Mouse (Mus musculus) stomach, embryonic 16.5 days (tissue): ENCODE results near the gene Gm49486. TPM values are rescaled to one million over a fixed set of nuclear protein-coding genes. Genes with fewer than 3 reads are reported as not detected.

Experiments
- ATAC-seq: fragments of 200-750 bp; cut with Nextera tagmentation; 2 replicates; pipeline ENCODE4 v1.8.0; 2017; ENCODE audit warnings: moderate number of reproducible peaks, moderate TSS enrichment; ENCODE audit not compliant: insufficient read depth, low FRiP score
- H3K27ac ChIP-seq: fragments of 300-500 bp; sonication (generic); 2 replicates; pipeline ENCODE4 v1.5.1; 2014; ENCODE audit warnings: low read length
- H3K27me3 ChIP-seq: fragments of 300-500 bp; sonication (generic); 2 replicates; pipeline ENCODE4 v1.6.1; 2014; ENCODE audit warnings: low read length, control low read depth, mixed read lengths; ENCODE audit not compliant: control insufficient read depth, insufficient read depth
- H3K36me3 ChIP-seq: fragments of 300-500 bp; sonication (generic); 2 replicates; pipeline ENCODE4 v1.6.1; 2014; ENCODE audit warnings: low read length; ENCODE audit not compliant: control insufficient read depth, insufficient read depth
- H3K4me1 ChIP-seq: fragments of 300-500 bp; sonication (generic); 2 replicates; pipeline ENCODE4 v1.6.1; 2014; ENCODE audit warnings: low read length, control low read depth, mixed read lengths; ENCODE audit not compliant: control insufficient read depth, insufficient read depth
- H3K4me2 ChIP-seq: fragments of 300-500 bp; sonication (generic); 2 replicates; pipeline ENCODE4 v1.6.1; 2014; ENCODE audit warnings: low read depth, low read length, mixed read lengths
- H3K4me3 ChIP-seq: fragments of 300-500 bp; sonication (generic); replicated peaks from 2 replicates; pipeline ENCODE4 v1.5.1; 2014; ENCODE audit warnings: mild to moderate bottlenecking, low read length
- H3K9ac ChIP-seq: fragments of 300-500 bp; sonication (generic); 2 replicates; pipeline ENCODE4 v1.6.1; 2014; ENCODE audit warnings: low read length
- H3K9me3 ChIP-seq: fragments of 300-500 bp; sonication (generic); replicated peaks from 2 replicates; pipeline ENCODE4 v1.6.1; 2016; ENCODE audit warnings: low read length, control low read depth; ENCODE audit not compliant: control insufficient read depth
- WGBS: fragments of 180-500 bp; shearing (Covaris S2); extraction: QIAGEN DNeasy Blood & Tissue Kit; methylation state at CpG from one replicate; pipeline ENCODE4 v1.1.7; 2014; 5-methylcytosine and 5-hydroxymethylcytosine counted together
- polyA plus RNA-seq: library from polyadenylated mRNA; unstranded; fragments of >200 nt; fragmentation: Nextera tagmentation; extraction: Ambion mirVana; gene quantifications from 2 replicates; pipeline ENCODE4 v1.2.1, GENCODE M21; 2015

Gm49486 gene
- polyA plus RNA-seq, 1 experiment from 2014 or later, result 0.23 TPM

- H3K4me2 ChIP-seq, result peak overlapping the region; percentile 99
- no peaks in the 10 kb centered on the region for H3K36me3 ChIP-seq
- peaks cover 7% of the 10 kb centered on the region; the same call in 1 of the 2 replicates for H3K4me1 ChIP-seq
- no peak overlapping the region for H3K27ac ChIP-seq
- H3K9ac ChIP-seq, result peak overlapping the region; percentile 77
- under 1% methylated on average over 52 of the region's 62 CpGs for WGBS
- H3K4me3 ChIP-seq, result peak overlapping the region; percentile 63
- peaks cover 23% of the 10 kb centered on the region; the same call in 1 of the 2 replicates for H3K27me3 ChIP-seq
- no peaks in the 10 kb centered on the region for H3K9me3 ChIP-seq
- peak; percentile 49; the same call in 1 of the 2 replicates for ATAC-seq
These were observed 32.0 kb downstream of the Gm49486 start for GRCm38 (mm10) chr15:79261095-79261725.

- Histone ChIP-seq H3K27me3 (peaks cover 23% of the 10 kb centered on the region; the same call in 1 of the 2 replicates), H3K27ac (no peak overlapping the region), H3K36me3 (no peaks in the 10 kb centered on the region), H3K4me1 (peaks cover 7% of the 10 kb centered on the region; the same call in 1 of the 2 replicates), H3K9ac (peak overlapping the region; percentile 77), H3K4me3 (peak overlapping the region; percentile 63), H3K9me3 (no peaks in the 10 kb centered on the region), H3K4me2 (peak overlapping the region; percentile 99)
- peak; percentile 32; the same call in 1 of the 2 replicates for ATAC-seq
- WGBS, result under 1% methylated on average over 24 of the region's 28 CpGs
These were observed 32.6 kb downstream of the Gm49486 start for GRCm38 (mm10) chr15:79261757-79262156.

- ATAC-seq, result no peak
- no peak overlapping the region for H3K27ac ChIP-seq
- peaks cover 23% of the 10 kb centered on the region; the same call in 1 of the 2 replicates for H3K27me3 ChIP-seq
- H3K9ac ChIP-seq, result no peak overlapping the region
- WGBS, result 21% methylated on average over 13 of the region's 13 CpGs
- no peak overlapping the region for H3K4me3 ChIP-seq
- H3K9me3 ChIP-seq, result no peaks in the 10 kb centered on the region
- H3K36me3 ChIP-seq, result no peaks in the 10 kb centered on the region
- H3K4me1 ChIP-seq, result peaks cover 7% of the 10 kb centered on the region; the same call in 1 of the 2 replicates
- H3K4me2 ChIP-seq, result peak overlapping the region; percentile 99
These were observed 33.2 kb downstream of the Gm49486 start for GRCm38 (mm10) chr15:79262375-79262774.

- no peak overlapping the region for H3K4me2 ChIP-seq
- peaks cover 7% of the 10 kb centered on the region; the same call in 1 of the 2 replicates for H3K4me1 ChIP-seq
- peaks cover 23% of the 10 kb centered on the region; the same call in 1 of the 2 replicates for H3K27me3 ChIP-seq
- 91% methylated on average over 3 of the region's 3 CpGs for WGBS
- no peak overlapping the region for H3K27ac ChIP-seq
- H3K4me3 ChIP-seq, result no peak overlapping the region
- ATAC-seq, result no peak
- H3K36me3 ChIP-seq, result no peaks in the 10 kb centered on the region
- H3K9me3 ChIP-seq, result no peaks in the 10 kb centered on the region
- no peak overlapping the region for H3K9ac ChIP-seq
These were observed 33.7 kb downstream of the Gm49486 start for GRCm38 (mm10) chr15:79262786-79263309.

GRCm38 (mm10) chr15:79263726-79264125, 34.5 kb downstream of the Gm49486 start:
- H3K27ac ChIP-seq, result no peak overlapping the region
- peaks cover 7% of the 10 kb centered on the region; the same call in 1 of the 2 replicates for H3K4me1 ChIP-seq
- H3K9ac ChIP-seq, result no peak overlapping the region
- H3K27me3 ChIP-seq, result peaks cover 23% of the 10 kb centered on the region; the same call in 1 of the 2 replicates
- no peak overlapping the region for H3K4me3 ChIP-seq
- H3K4me2 ChIP-seq, result no peak overlapping the region
- no peak for ATAC-seq
- WGBS, result 88% methylated on average over 6 of the region's 6 CpGs
- H3K36me3 ChIP-seq, result no peaks in the 10 kb centered on the region
- no peaks in the 10 kb centered on the region for H3K9me3 ChIP-seq

- Histone ChIP-seq H3K4me1 (peaks cover 8% of the 10 kb centered on the region), H3K27ac (no peak overlapping the region), H3K4me3 (no peak overlapping the region), H3K27me3 (peaks cover 16% of the 10 kb centered on the region; the same call in 1 of the 2 replicates), H3K9ac (no peak overlapping the region), H3K4me2 (no peak overlapping the region), H3K9me3 (no peaks in the 10 kb centered on the region), H3K36me3 (no peaks in the 10 kb centered on the region)
- no peak for ATAC-seq
- whole genome bisulfite sequencing, result 52% methylated on average over 4 of the region's 4 CpGs
These were observed 36.2 kb downstream of the Gm49486 start for GRCm38 (mm10) chr15:79265384-79265783.

GRCm38 (mm10) chr15:79268521-79268920, 39.3 kb downstream of the Gm49486 start:
- no peak for ATAC-seq
- Histone ChIP-seq H3K27ac (no peak overlapping the region), H3K9me3 (no peaks in the 10 kb centered on the region), H3K4me2 (no peak overlapping the region), H3K4me3 (no peak overlapping the region), H3K4me1 (peaks cover 12% of the 10 kb centered on the region), H3K36me3 (no peaks in the 10 kb centered on the region), H3K9ac (no peak overlapping the region), H3K27me3 (no peaks in the 10 kb centered on the region)
- 21% methylated on average over 1 of the region's 1 CpGs for WGBS

- Histone ChIP-seq H3K4me3 (peak overlapping the region; percentile 41), H3K36me3 (no peaks in the 10 kb centered on the region), H3K4me1 (peaks cover 12% of the 10 kb centered on the region), H3K27me3 (no peaks in the 10 kb centered on the region), H3K9me3 (no peaks in the 10 kb centered on the region), H3K9ac (peak overlapping the region; percentile 61), H3K27ac (peak overlapping the region; percentile 60), H3K4me2 (peak overlapping the region; percentile 67)
- WGBS, result 3% methylated on average over 33 of the region's 33 CpGs
- peak; percentile 72; the same call in 1 of the 2 replicates for ATAC-seq
These were observed 41.3 kb downstream of the Gm49486 start for GRCm38 (mm10) chr15:79270317-79271123.
